Mouse (Mus musculus) neural tube, embryonic 12.5 days (tissue): ENCODE data around the gene Zfp446. TPM values are rescaled to one million over a fixed set of nuclear protein-coding genes. Genes with fewer than 3 reads are reported as not detected.

Experiments used
- ATAC-seq: fragments of 200-750 bp; cut with Nextera tagmentation; 2 replicates; pipeline ENCODE4 v1.8.0; 2017; ENCODE audit warnings: low read depth, mild to moderate bottlenecking, moderate TSS enrichment, moderate library complexity; ENCODE audit not compliant: low FRiP score
- H3K27ac ChIP-seq: fragments of 300-500 bp; sonication (generic); 2 replicates; pipeline ENCODE4 v1.5.1; 2016
- H3K27me3 ChIP-seq: fragments of 300-500 bp; sonication (generic); replicated peaks from 2 replicates; pipeline ENCODE4 v1.6.1; 2016; ENCODE audit warnings: mild to moderate bottlenecking
- H3K36me3 ChIP-seq: fragments of 300-500 bp; sonication (generic); 2 replicates; pipeline ENCODE4 v1.6.1; 2016; ENCODE audit warnings: mild to moderate bottlenecking
- H3K4me1 ChIP-seq: fragments of 300-500 bp; sonication (generic); 2 replicates; pipeline ENCODE4 v1.6.1; 2016
- H3K4me2 ChIP-seq: fragments of 300-500 bp; sonication (generic); replicated peaks from 2 replicates; pipeline ENCODE4 v1.6.1; 2016; ENCODE audit warnings: mild to moderate bottlenecking
- H3K4me3 ChIP-seq: fragments of 300-500 bp; sonication (generic); 2 replicates; pipeline ENCODE4 v1.5.1; 2016
- H3K9ac ChIP-seq: fragments of 300-500 bp; sonication (generic); 2 replicates; pipeline ENCODE4 v1.6.1; 2016; ENCODE audit warnings: mild to moderate bottlenecking
- H3K9me3 ChIP-seq: fragments of 300-500 bp; sonication (generic); 2 replicates; pipeline ENCODE4 v1.6.1; 2016; ENCODE audit warnings: mild to moderate bottlenecking
- WGBS: fragments of 180-500 bp; shearing (Covaris S2); methylation state at CpG from one replicate; pipeline ENCODE4 v1.1.7; 2016; 5-methylcytosine and 5-hydroxymethylcytosine counted together
- polyA plus RNA-seq: library from polyadenylated mRNA; unstranded; fragments of >200 nt; fragmentation: Nextera tagmentation; extraction: Ambion mirVana; gene quantifications from 2 replicates; pipeline ENCODE4 v1.2.1, GENCODE M21; 2016

Gene Zfp446
- polyA plus RNA-seq, 1 experiment from 2014 or later: 12.8 TPM

DNA sequence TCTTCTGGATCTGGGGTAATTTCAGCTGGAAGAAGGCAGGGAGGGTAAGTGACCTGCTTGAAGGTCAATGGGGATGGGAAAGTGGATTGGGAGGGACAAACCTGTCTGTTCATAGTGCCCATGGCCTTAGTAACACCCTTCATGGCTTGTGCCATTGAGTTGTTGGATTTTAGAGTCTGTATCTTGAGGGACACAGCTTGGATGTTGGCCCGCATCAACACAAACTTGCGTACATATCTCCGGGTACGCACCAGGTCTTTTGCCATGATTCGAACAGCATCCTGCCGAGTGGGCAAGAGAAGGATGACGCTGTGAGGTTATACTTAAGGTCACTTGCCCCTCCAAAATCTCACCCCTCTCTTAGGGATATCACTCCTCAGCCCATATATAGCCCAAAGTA is 54.9 kb downstream of the Zfp446 start:
- H3K4me2 ChIP-seq: no peak overlapping the region
- peaks cover 34% of the 10 kb centered on the region for H3K4me1 ChIP-seq
- H3K9ac ChIP-seq: no peak overlapping the region
- no peaks in the 10 kb centered on the region for H3K9me3 ChIP-seq
- 96% methylated on average over 7 of the region's 7 CpGs for WGBS
- no peak overlapping the region for H3K27ac ChIP-seq
- no peak overlapping the region for H3K4me3 ChIP-seq
- no peak for ATAC-seq
- H3K36me3 ChIP-seq: peaks cover 69% of the 10 kb centered on the region
- H3K27me3 ChIP-seq: no peaks in the 10 kb centered on the region

DNA sequence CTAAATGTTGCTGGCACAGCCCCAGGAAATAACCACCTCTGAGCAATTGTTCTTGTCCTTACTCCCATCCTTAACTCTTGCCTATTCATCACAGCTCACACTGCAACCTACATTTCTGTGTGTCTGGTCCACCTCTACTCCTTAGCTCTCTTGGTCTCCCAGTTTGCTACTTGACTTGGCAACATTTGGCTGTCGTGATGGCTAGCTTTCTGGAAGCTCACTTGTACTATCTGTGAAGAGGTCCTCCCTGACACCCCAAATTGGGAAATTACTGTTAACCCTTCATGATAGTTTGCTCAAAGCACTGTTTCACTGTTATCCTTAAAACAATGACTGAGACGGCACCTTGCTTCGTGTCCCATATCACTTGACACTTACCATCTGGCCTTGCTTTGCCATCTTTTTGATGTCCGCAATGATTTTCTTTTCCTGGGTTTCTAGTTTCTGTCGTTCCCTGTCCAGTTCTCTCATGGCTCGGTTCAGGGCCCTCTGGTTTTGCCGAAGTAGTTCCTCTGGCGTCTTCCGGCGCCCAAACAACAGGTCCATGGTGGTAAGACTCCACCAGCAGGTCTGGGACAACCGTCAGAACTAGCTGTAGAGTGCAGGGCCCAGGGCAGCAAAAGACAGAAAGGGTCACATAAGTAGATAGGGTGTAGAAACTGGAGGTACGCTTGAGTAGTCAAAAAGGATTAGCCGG is 56.0 kb downstream of the Zfp446 start:
- Histone ChIP-seq H3K27me3 (no peaks in the 10 kb centered on the region), H3K4me1 (peaks cover 35% of the 10 kb centered on the region), H3K27ac (peak overlapping the region; percentile 74; the same call in 1 of the 2 replicates), H3K9me3 (no peaks in the 10 kb centered on the region), H3K4me2 (peak overlapping the region; percentile 91), H3K4me3 (peak overlapping the region; percentile 58), H3K9ac (peak overlapping the region; percentile 79), H3K36me3 (peaks cover 59% of the 10 kb centered on the region)
- no peak for ATAC-seq
- 54% methylated on average over 13 of the region's 13 CpGs for WGBS

DNA sequence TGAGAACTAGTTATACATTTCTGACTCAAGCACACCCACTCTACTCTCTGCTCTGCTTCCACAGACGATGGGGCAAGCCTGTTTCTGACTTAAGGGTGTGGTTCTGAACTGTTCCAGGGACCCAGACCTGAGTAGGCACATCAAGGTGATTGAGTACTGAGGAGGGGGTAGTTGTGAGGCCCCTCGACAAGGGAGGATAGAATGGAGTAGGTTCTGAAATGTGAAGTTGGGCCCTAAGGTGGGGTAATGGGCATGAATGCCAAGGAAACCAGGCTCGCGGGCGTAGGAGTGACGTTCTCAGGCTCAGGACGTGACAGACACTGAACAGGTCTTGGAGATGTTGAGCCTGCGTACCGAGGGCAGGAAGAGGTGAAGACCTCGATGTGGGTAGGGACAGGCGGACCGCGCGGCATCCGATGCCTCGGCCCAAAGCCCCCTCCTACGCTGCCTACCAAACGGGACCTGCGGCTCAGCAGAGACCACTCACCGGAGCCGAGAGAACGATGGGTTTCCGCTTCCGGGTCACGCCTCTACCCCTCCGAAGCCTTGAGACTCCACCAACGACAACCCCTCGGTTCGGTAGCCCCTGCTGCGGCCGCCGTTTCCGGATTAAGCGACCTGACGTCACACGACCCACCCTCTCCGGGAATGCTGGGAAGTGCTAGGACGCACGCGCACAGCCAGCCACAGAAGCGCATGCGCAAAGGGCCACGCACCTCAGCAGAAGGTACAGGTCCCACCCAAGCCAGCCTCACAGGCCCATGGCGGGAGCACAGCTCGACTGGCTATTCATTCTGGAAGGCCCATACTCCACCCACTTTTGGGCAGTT is 56.7 kb downstream of the Zfp446 start, which contains the start of gene Chmp2a:
Gene Chmp2a, minus strand, starts transcription at position 660 of the 830 bp plus-strand sequence.
- H3K27me3 ChIP-seq: no peaks in the 10 kb centered on the region
- H3K9me3 ChIP-seq: no peaks in the 10 kb centered on the region
- peak; percentile 70 for ATAC-seq
- under 1% methylated on average over 45 of the region's 45 CpGs for WGBS
- H3K36me3 ChIP-seq: peaks cover 51% of the 10 kb centered on the region
- H3K4me2 ChIP-seq: peak within 1 kb of the TSS; percentile 91
- H3K9ac ChIP-seq: peak within 1 kb of the TSS; percentile 79
- H3K4me1 ChIP-seq: peaks cover 40% of the 10 kb centered on the region
- H3K4me3 ChIP-seq: peak within 1 kb of the TSS; percentile 58
- H3K27ac ChIP-seq: peak within 1 kb of the TSS; percentile 74

Other genes starting within 250 kb of the Zfp446 start
- not detected in 2 replicates for gene Vmn2r56, start 242.8 kb upstream of the Zfp446 start, polyA plus RNA-seq
- 11.5 and 13.6 TPM in 2 replicates for gene Zscan18, start 174.2 kb upstream of the Zfp446 start, polyA plus RNA-seq
- gene Zfp329, start 159.0 kb upstream of the Zfp446 start, polyA plus RNA-seq: 25.5 and 26.4 TPM in 2 replicates
- gene Zfp110, start 143.1 kb upstream of the Zfp446 start, polyA plus RNA-seq: 27.4 and 32.4 TPM in 2 replicates
- gene Zfp128, start 96.7 kb upstream of the Zfp446 start, polyA plus RNA-seq: 6.1 and 6.7 TPM in 2 replicates
- 12.0 and 12.5 TPM in 2 replicates for gene Zscan22, start 80.0 kb upstream of the Zfp446 start, polyA plus RNA-seq
- 583 and 619 TPM in 2 replicates for gene Rps5, start 55.6 kb upstream of the Zfp446 start, polyA plus RNA-seq
- 0.37 and 0.62 TPM in 2 replicates for gene Rnf225, start 50.4 kb upstream of the Zfp446 start, polyA plus RNA-seq
- gene Zfp324, start 12.0 kb upstream of the Zfp446 start, polyA plus RNA-seq: 11.6 and 12.1 TPM in 2 replicates
- 0.33 and 0.46 TPM in 2 replicates for gene Slc27a5, start 20.3 kb downstream of the Zfp446 start, polyA plus RNA-seq
- gene Trim28, start 21.3 kb downstream of the Zfp446 start, polyA plus RNA-seq: 382 and 393 TPM in 2 replicates
- 31.8 and 39.9 TPM in 2 replicates for gene Zbtb45, start 32.2 kb downstream of the Zfp446 start, polyA plus RNA-seq
- 150 and 151 TPM in 2 replicates for gene Chmp2a, start 57.0 kb downstream of the Zfp446 start, polyA plus RNA-seq
- 206 and 215 TPM in 2 replicates for gene Ube2m, start 60.4 kb downstream of the Zfp446 start, polyA plus RNA-seq
- 4.8 and 4.9 TPM in 2 replicates for gene Mzf1, start 76.9 kb downstream of the Zfp446 start, polyA plus RNA-seq
- not detected in 2 replicates for gene Vmn1r85, start 117.3 kb downstream of the Zfp446 start, polyA plus RNA-seq
- gene Vmn1r86, start 142.1 kb downstream of the Zfp446 start, polyA plus RNA-seq: not detected in 2 replicates
- not detected in 2 replicates for gene Vmn1r87, start 162.3 kb downstream of the Zfp446 start, polyA plus RNA-seq
- gene Vmn1r88, start 181.7 kb downstream of the Zfp446 start, polyA plus RNA-seq: not detected in 2 replicates
- not detected in 2 replicates for gene Vmn1r89, start 235.2 kb downstream of the Zfp446 start, polyA plus RNA-seq